Mouse (Mus musculus): Measurements from ENCODE around the gene Iqsec3. TPM values are rescaled to one million over a fixed set of nuclear protein-coding genes. Genes with fewer than 3 reads are reported as not detected.

The Iqsec3 gene
- under 1 TPM; 0.24 to 0.65 (median 0.33) TPM for total RNA-seq (2022)

DNA sequence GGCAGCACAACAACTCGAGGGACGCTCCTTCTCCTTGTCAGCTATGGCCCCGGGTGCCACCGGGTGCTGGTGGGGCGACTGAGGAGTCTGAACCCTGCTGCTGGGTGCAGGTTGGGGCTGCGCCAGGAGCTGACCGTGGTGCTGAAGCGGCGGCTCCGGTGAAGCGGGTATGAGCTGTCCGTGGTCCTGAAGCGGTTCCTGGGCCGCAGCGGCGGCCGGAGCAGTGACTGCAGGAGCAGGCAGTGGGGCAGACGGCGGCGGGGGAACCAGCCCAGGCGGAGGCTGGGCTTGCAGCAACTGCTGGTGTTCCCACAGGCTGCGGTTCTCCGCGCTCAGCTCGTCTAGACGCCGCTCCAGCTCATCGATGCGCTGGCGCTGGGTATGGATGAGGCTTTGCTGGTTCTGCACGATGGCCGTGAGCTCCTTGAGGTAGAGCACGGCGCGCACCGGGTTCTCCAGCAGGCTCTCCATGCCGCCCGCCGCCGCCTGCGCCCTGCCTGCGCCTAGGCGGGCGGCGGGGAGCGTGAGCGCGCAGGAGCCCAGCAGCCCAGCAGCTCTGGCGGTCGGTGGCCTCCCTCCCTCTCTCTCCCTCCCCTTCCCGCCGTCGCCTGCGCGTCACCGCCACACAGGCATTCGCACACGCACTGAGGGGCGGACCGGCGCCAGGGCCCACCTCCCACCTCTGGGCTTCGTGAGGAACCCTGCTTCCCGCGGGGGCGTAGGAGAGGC is at the start of gene Iqsec3:
Gene Iqsec3, minus strand, starts transcription at position 586 of the 729 bp plus-strand sequence.
- DNase-seq (ENCODE audit: low spot score in 2 of 2) = peak; percentile 55 to 70

DNA sequence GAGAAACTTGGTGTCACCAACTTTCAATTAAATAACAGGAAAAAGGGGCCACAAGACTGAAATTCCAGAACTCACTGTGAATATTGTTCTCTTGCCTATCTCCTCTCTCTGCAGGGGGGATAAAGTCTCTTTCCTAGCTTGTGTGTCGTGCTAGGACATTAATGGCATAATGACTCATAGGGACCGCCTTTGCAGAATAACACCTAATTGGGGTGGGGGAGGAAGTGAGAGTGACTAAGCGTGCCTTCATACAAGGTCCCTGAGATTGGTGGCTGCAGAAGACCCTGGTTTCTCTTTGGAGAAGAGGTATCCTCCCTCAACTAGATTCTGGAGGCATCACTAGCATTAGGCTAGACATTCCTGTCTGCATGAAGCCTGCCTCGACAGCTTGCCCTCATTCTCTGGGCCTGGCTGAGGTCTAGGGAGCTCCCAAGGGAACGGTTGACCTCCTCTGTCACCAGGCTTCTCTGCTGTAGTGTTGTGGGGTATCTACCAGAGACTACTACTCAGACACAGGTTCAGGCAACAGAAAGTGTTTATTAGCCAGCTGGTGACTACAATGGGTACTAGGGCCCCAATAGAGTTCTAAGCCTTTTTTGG is 48.7 kb upstream of the Iqsec3 start:
- DNase-seq (ENCODE audit: low spot score in 2 of 2) = no peak

DNA sequence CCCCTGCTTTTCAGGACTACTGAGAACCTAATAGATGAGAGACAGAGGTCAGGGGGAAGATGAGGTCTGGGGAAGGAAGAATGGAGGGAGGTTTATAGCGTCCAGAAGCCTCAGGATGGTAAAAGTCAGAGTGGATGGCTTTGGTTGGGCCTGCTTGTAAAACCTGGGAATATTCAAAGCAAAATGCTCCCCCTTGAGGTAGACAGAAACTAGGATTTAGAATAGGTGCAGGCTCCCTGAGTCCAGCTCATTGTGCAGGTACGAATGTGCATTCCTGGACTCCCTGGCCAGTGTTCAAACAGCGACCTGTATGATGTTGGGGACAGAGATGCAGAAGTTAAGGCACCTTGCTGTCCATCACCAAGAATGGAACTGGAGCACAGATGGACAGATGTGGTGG is 47.6 kb upstream of the Iqsec3 start:
- DNase-seq (ENCODE audit: low spot score in 2 of 2) = no peak

DNA sequence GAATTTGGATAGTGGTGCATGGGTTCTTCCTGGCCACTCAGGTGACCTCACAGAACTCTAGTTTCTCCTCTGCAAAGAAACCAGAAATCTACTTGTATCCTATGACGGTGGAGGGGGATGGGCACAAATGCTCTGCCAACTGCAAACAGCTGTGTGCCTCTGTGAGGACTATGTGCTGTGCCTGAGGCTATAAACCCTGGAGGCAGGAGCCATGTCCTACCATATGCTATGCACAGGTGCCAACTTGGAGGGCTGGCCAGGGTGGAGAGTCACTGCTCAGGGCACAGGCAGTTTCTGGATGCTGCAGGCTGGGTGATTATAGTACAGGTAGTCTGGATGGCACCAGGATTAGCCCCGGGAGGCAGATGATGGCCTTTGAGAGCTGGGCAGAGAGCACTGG is 46.4 kb upstream of the Iqsec3 start:
- DNase-seq (ENCODE audit: low spot score in 2 of 2) = no peak

DNA sequence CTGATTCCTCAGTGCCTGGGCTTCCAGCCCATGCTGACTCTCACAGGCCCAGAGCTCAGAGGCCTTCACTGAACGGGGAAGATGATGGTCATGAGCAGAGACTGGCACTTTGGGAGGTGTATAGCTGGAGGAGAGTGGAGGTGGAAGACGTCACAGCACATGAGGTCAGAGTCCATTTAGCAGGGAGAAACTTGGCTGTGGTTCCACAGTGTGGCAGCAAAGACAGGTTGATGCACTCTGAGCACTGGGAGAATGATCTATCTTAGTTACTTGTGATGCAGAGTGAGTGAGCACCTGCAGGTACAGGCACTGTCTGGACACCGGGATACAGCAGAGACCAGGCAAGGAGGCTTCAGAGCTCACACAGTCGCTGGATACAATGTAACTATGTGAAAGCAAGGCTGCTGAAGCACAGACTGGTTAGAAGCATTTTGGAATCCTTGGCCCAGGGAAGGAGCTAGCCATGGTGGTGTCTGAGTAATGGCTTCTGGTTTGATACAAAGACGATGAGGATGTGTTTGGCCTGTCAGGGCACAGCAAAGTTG is 45.9 kb upstream of the Iqsec3 start:
- no peak for DNase-seq (ENCODE audit: low spot score in 2 of 2)

DNA sequence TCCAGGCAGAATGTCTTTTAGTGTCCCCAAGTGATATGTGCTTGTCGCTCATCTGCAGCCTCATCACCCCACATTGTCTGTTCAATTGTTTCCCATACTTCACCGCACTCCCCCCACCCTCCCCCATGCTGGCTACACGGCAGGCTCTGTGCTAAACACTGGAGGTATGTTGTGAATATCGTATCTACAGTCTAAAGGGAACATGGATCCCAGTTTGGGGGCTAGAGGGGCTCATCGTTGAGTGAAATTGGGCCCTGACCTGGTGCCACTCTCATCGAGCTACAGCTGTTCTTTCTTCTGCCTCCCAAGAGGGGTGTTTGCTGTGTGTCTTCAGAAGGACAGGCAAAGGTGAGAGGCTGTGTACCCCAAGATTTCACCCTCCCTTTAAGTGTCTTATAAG is 44.2 kb upstream of the Iqsec3 start:
- DNase-seq (ENCODE audit: low spot score in 2 of 2) = no peak

DNA sequence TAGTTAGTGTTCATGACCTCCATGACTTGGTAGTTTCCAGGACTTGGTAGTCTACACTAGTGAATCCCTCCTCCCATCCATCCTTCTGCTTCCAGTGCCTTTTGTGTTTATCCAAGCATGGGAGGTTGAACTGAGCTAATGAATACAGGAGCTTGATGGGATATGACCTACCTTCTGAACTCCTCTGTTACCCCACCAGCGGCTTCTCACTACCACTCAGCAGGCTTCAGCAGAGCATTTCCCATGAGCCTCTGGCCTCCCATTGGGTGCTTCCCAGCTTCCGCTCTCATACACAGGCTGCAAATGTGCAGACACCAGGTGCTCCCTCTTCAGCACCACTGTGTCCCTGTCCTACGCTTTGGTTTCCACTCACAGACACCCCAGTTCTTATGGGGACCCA is 36.9 kb upstream of the Iqsec3 start:
- DNase-seq (ENCODE audit: low spot score in 2 of 2) = no peak

DNA sequence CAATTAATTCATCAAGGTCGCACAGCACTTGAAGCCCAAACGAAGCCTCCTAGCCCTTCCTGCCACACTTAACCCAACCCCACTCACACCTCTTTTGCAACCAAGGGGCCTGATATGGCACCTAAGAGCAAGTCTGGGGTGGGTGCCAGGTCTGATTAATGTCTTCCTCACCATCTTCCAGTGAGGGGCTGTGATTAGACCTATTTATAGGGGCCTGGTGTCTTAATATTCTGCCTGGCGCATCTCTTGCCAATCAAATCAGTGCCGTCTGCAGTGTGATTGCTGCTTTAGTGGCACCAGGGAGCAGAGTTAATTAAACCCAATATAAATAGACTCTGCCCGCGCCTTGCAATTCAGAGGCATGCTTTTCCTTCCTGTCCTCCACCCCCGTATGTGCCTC is 36.4 kb upstream of the Iqsec3 start:
- DNase-seq (ENCODE audit: low spot score in 2 of 2) = no peak

DNA sequence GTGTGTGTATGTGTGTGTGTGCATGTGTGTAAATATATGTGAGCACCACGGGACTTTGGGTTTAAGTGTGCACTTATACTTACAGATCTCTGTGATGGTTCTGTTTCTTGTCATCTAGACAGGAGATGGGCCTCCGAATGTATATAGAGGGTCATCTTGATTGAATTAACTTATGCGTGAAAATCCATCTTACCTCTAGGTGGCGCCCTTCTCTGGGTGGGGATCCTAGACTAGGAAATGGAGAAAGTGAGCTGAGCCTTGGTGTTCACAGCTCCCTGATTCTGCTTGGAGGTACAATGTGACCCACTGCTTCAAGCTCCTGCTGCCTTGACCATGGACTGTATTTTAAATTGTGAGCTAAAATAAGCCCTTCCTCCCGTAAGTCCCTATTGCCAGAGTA is 34.8 kb upstream of the Iqsec3 start:
- DNase-seq (ENCODE audit: low spot score in 2 of 2) = no peak

DNA sequence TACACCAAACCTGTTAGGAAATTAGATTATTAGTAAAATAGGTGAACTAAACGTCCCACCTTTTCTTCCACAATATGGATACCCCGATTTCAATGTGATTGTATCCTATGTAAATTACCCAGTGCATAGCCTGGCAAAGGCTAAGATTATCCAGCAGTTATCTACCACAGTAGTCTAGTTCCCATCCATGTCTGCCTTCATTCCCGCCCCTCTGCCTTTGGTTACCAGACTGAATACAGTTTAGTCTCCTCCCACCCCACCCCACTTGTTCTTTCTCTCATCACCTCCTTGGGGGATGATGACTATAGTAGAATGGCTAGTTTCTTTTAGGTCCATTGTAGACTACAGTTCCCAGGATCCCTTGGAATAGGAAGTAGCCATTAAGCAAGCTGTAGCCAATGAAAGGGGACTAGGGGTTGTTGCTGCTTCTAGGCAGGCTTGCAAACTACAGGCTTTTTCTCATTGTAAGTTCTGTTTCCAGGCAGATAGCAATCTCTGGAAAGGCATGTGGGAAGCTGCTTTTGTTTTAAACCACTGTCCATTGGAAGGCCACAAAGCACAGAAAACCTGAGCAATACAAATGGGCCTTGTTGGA is 27.7 kb upstream of the Iqsec3 start:
- DNase-seq (ENCODE audit: low spot score in 2 of 2) = no peak

DNA sequence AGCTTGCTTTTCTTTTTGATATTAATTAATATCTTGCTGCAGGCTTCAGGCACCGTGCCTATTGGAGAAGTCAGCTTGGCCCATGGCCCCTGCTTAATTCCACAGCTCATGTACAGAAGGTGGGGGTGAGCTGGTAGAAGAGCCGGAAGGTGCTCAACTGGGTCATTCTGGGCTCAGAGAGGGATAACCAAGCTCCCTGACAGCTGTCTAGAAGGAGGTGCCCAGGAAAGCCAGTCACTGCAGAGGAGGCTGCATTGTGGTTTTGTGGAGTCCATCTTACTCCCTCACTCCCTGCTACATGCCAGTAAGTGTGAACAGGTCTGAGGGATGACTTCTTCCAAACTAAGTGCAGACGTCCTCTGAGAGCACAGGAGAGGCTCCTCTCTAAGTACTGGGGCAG is 26.4 kb upstream of the Iqsec3 start:
- DNase-seq (ENCODE audit: low spot score in 2 of 2) = no peak

DNA sequence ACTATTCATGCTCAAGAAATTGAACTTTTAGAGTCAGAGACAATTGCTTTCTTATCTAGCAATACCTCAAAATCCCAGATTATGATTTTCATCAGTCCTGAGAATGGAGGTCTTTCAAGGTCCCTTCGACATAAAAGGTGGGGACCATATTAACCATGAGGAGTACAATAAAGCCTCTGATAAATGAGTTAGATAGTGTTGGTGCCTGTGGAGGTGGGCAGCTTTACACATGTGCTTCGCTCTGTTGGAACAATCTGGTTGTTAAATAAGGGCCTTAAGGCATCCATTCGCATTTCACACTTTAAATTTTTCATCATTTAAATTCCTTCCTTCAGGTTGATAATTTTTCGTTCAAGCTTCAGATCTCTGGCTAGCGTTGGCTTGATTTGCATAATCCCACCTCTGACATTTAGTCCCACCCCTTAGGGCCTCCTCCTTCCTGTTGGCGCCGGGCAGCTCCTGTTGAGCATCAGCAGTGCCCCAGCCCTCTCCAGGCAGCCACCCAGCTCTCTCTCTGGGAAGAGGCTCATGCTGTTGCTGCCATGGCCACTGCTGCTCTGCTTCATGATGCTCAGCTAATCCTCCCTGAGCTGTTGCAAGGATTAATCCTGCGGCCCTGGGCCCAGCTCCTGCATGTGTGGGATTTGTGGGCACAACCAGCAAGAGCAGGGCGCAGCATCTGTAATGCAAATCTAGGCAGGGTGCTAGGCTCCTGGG is 25.5 kb upstream of the Iqsec3 start:
- DNase-seq (ENCODE audit: low spot score in 2 of 2) = no peak

DNA sequence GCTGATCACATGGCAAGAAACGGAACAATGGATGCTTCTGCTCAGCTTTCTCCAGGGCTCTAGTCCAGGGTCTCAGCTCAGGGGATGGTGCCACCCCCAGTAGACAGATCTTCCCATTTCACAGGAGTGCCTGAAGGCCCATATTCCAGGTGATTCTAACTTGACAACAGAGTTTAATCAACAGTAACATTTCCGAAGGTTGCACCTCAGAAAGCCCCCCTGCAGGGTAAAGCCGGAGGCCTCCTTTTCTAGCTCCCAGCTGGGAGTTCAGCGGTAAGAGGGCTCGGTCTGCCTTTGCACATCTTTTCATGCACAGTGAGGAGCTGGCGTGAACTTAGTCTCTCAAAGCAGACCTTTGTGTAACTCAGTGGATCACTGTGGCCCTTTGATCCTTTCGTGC is 22.1 kb upstream of the Iqsec3 start:
- DNase-seq (ENCODE audit: low spot score in 2 of 2) = no peak

DNA sequence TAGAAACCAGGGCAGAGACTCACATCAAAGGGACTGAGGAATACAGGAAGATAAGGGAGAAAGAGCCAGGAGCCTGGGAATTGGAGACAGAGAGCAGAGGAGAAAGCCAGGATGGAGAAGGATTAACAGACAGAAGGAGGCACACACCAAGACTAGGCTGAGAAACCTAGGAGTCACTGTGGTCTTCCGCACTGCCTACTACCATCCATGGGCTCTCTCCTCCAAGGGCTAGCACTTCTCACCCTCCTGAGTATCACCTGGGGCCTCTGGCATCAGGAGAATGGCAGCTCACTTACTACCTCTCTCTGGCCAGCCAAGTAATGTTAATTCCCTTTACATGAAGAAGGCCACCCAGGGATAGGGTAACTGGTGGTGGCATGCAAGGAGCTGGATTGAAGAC is 21.5 kb upstream of the Iqsec3 start:
- no peak for DNase-seq (ENCODE audit: low spot score in 2 of 2)

DNA sequence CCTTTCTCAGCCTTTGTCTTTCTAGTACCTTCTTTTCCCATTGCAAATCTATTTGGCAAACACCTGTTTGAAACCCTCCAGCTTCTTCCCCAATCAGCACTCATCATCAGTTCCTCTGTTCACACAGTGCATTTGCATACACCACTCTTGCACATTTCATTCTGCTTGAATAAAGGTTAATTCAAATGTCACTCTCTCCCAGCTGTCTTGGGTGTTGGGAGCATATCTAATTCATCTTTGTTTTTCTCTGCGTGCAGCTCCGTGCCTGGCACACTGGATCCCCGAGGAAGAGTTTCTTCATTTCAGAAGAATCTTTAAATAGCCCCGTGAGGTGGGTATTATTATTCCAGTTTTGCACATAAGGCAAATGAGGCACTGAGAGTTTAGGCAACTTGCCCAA is 20.8 kb upstream of the Iqsec3 start:
- no peak for DNase-seq (ENCODE audit: low spot score in 2 of 2)

DNA sequence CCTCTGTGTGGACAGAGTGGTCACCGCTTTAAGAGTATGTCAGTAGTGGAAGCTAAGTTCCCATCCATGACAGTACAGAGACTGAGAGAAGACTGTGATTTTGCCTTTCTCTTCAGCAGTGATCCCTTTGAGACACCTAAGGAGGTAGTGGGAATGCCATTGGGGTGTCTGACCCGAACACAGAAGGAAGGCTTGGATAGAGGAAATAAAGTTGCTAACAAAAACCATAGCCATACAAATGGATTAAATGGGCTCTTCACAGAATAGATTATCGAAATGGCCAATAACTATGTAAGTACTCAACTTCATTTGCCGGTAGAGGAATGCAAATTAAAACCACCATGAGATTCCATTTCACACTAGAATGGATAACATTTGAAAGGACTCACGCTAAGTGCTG is 17.9 kb upstream of the Iqsec3 start:
- DNase-seq (ENCODE audit: low spot score in 2 of 2) = no peak

DNA sequence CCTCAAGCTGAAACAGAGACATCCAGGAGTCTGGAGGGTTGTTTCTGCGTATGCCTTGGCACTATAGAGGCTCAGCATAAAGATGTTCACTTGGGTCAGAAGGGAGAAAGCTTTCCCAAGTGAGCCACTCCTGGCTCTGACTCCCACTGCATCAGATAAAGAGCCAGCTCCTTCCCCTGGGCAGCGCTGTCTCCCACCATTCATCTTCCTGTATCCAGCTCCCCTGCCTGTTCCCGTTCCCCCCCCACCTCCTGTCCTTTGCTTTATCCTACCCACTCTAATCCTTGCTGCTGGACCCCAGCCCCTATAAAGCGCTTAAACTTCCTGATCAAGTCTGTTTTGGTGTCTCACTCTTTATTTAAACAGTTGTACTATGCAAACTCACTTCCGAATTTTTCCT is 1.2 kb downstream of the Iqsec3 start:
- no peak for DNase-seq (ENCODE audit: low spot score in 2 of 2)

DNA sequence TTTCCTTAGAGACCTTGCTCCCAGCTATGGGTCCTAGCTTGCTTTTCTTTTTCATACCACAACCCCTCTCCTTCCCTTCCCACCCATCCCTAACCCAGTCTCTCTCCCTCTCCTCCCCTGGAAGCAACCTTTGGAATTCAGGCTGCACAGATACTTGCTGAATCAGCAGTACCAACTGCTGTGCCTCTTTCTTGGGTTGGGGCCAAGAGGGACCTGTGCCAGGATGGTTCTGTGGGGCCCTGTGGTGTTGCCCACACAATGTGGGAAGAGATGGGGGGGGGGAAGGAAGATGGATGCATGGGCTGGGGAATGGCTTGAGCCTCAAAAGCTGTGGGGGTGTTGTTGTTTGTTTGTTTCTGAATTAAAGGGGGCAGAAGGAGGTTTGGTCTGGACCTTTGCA is 5.2 kb downstream of the Iqsec3 start:
- DNase-seq (ENCODE audit: low spot score in 2 of 2) = no peak

DNA sequence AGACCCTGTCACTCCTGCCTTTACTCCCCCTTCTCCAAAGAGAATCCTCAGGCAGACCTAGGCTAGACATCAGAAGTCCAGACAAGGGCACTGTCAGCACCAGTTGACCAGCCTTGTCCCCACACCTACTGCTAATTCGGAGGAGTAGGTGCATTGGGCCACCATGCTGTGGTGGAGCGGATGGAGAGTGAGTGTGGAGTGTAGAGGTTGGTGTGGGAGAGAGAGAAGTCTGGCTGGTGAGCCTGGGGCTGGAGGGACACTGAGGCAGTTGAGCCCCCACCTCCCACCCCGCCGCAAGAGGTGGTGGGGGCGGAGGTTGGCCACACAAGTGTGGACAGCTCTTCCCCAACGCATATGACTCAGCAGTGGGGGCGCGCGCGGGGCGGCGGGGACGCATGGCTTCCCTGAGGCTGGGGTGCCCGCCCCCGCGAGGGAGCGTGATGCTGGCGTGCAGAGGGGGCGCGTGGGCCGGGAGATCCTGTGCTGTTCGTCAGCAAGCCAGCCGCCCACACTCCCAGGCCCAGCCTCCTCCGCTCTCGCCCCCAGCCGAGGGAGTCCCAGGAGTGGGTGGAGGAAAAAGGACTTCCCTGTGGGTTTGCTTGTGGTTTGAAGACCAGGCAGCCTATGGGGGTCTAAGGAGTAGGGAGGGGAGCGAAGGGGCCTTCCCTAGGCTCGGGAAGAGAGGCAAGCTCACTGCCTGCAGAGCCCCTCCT is 10.7 kb downstream of the Iqsec3 start:
- DNase-seq (ENCODE audit: low spot score in 2 of 2) = no peak

DNA sequence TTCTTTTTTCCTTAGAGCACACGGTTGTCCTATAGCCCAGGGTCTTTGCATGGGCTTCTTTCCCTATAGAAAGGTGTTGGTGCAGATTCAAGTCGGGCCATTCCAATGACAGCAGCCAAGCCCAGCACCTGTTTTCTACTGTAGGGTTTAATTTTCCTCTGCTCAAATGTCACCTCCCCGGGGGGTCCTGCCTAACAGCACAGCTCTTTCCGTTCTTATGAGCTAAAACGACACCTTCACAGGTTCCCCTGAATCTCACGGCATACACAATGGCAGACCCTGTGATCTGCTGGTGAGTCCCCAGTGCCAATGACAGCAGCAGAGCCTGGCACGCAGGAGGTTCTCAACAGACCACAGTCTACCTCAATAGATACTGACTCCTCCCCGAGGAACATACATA is 16.1 kb downstream of the Iqsec3 start:
- no peak for DNase-seq (ENCODE audit: low spot score in 2 of 2)

DNA sequence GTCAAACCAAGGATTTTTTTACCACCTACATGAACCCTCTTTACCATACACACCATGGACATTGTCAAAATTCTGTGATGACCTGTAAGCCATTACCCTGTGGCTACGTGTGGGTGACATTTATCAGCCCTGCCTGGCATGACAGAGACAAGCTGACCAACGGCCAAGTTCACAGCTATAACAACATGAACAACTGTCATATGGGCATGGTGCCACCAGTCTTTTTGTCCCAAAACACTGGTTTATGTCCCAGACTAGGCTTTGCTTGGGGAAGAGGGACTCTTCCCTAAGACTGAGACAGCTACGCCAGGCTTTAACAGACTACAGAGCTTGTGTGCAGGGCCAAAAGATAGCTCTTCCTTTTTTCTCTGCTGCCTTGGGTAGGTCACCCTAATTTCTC is 16.8 kb downstream of the Iqsec3 start:
- DNase-seq (ENCODE audit: low spot score in 2 of 2) = no peak

All from gastrocnemius, adult 8-10 months (tissue).